Mouse (Mus musculus) midbrain, embryonic 12.5 days (tissue): Measurements from ENCODE around the gene Pgpep1. TPM values are rescaled to one million over a fixed set of nuclear protein-coding genes. Genes with fewer than 3 reads are reported as not detected.

ENCODE experiments used
- ATAC-seq: fragments of 200-750 bp; cut with Nextera tagmentation; 2 replicates; pipeline ENCODE4 v1.8.0; 2017; ENCODE audit warnings: low read depth, moderate TSS enrichment, moderate library complexity; ENCODE audit not compliant: low FRiP score
- H3K27ac ChIP-seq: fragments of 300-500 bp; sonication (generic); replicated peaks from 2 replicates; pipeline ENCODE4 v1.5.1; 2016; ENCODE audit warnings: mild to moderate bottlenecking
- H3K27me3 ChIP-seq: fragments of 300-500 bp; sonication (generic); 2 replicates; pipeline ENCODE4 v1.6.1; 2016; ENCODE audit warnings: mild to moderate bottlenecking
- H3K36me3 ChIP-seq: fragments of 300-500 bp; sonication (generic); 2 replicates; pipeline ENCODE4 v1.6.1; 2016
- H3K4me1 ChIP-seq: fragments of 300-500 bp; sonication (generic); 2 replicates; pipeline ENCODE4 v1.6.1; 2016
- H3K4me2 ChIP-seq: fragments of 300-500 bp; sonication (generic); replicated peaks from 2 replicates; pipeline ENCODE4 v1.6.1; 2016; ENCODE audit warnings: mild to moderate bottlenecking, moderate library complexity
- H3K4me3 ChIP-seq: fragments of 300-500 bp; sonication (generic); 2 replicates; pipeline ENCODE4 v1.5.1; 2016; ENCODE audit warnings: mild to moderate bottlenecking
- H3K9ac ChIP-seq: fragments of 300-500 bp; sonication (generic); replicated peaks from 2 replicates; pipeline ENCODE4 v1.6.1; 2016; ENCODE audit warnings: mild to moderate bottlenecking, moderate library complexity
- H3K9me3 ChIP-seq: fragments of 300-500 bp; sonication (generic); 2 replicates; pipeline ENCODE4 v1.6.1; 2016; ENCODE audit warnings: mild to moderate bottlenecking
- WGBS: fragments of 180-500 bp; shearing (Covaris S2); methylation state at CpG from one replicate; pipeline ENCODE4 v1.1.7; 2016; 5-methylcytosine and 5-hydroxymethylcytosine counted together
- polyA plus RNA-seq: library from polyadenylated mRNA; unstranded; fragments of >200 nt; fragmentation: Nextera tagmentation; extraction: Ambion mirVana; gene quantifications from 2 replicates; pipeline ENCODE4 v1.2.1, GENCODE M21; 2016

Gene Pgpep1
- polyA plus RNA-seq, 1 experiment from 2014 or later: 93.7 TPM

DNA sequence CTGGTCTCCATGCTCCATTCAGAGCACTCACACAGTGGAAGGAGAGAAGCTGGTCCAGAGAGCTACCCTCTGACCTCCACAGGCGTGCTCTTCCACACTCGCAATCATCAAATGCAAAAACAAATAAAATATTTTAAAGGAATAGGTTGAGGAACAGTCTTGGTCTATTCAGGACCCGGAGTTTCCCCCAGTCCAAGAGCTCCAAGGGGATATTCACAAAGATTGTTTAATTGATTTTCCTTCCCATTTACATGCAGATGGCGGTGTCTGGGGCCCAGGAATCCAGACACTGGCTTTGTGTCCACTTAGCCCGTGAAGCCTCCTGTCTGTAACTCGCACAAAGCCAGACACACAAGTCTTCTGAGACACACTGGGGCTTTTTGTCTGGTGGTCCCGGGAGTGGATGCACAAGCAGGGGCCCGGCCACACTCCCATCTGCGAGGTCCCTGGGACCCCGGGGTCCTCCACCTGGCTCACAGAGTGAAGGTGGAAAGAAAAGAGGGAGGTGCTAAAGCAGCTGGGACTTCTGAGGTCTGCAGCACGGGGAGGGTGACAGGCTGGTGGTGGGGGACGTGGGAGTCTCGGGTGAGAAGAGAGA, 3.9 kb downstream of the Pgpep1 start:
- Histone ChIP-seq H3K4me3 (no peak overlapping the region), H3K4me2 (peak overlapping the region; percentile 30; the same call in 1 of the 2 replicates), H3K9me3 (no peaks in the 10 kb centered on the region), H3K27ac (peak overlapping the region; percentile 96), H3K27me3 (no peaks in the 10 kb centered on the region), H3K36me3 (peaks cover 20% of the 10 kb centered on the region), H3K9ac (peak overlapping the region; percentile 28; the same call in 1 of the 2 replicates), H3K4me1 (peaks cover 61% of the 10 kb centered on the region)
- WGBS: 20% methylated on average over 13 of the region's 13 CpGs
- ATAC-seq: peak; percentile 52

DNA sequence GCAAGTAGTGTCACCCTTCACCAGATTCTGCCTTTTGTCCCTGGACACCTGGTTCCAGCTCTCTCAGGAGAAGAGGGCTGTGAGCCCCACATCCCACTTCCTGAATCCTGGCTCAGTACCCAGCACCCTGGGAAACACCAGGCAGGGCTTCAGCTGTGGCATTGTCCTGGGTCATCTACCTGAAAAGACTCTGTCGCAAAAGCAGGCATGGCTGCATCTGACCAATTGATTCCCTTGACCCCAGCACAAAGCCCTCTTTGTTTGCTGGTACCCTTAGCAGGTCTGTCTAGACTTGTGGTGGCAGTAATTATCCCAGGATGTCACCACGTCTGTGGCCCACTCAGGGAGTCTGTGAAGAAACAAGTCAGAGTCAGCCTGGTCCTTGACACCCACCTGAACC, 4.7 kb downstream of the Pgpep1 start:
- no peak for ATAC-seq
- H3K9ac ChIP-seq: no peak overlapping the region
- 9% methylated on average over 2 of the region's 2 CpGs for WGBS
- H3K4me3 ChIP-seq: no peak overlapping the region
- no peaks in the 10 kb centered on the region for H3K9me3 ChIP-seq
- H3K36me3 ChIP-seq: peaks cover 28% of the 10 kb centered on the region
- H3K4me2 ChIP-seq: no peak overlapping the region; the same call in 1 of the 2 replicates
- H3K27ac ChIP-seq: peak overlapping the region; percentile 96
- H3K27me3 ChIP-seq: no peaks in the 10 kb centered on the region
- peaks cover 60% of the 10 kb centered on the region for H3K4me1 ChIP-seq

- H3K36me3 ChIP-seq: peaks cover 39% of the 10 kb centered on the region
Measured at GRCm38 (mm10) chr8:70654121-70654520, 6.1 kb downstream of the Pgpep1 start.

DNA sequence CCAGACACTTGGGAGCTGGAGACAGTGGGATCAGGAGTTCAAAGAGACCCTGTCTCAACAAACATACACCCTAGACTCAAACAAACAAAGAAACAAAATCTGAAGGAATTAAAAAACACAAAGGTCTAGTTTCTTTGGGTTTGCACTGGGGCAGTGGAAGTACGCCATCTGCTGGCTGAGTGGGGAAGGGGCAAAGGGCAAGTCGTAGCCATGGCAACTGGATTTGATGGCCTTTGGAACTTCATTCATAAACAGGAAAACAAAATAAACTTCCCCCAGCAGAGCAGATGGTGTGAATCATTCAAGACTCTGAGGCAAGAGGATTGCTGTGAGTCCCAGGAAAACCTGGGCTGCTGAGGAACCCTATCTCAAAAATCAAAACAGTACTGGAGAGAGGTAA, 7.0 kb downstream of the Pgpep1 start:
- H3K36me3 ChIP-seq: peaks cover 39% of the 10 kb centered on the region
- 47% methylated on average over 2 of the region's 2 CpGs for WGBS
- no peak for ATAC-seq
- H3K27ac ChIP-seq: peak overlapping the region; percentile 25; the same call in 1 of the 2 replicates
- no peaks in the 10 kb centered on the region for H3K9me3 ChIP-seq
- no peak overlapping the region for H3K4me2 ChIP-seq
- H3K4me3 ChIP-seq: no peak overlapping the region
- no peaks in the 10 kb centered on the region for H3K27me3 ChIP-seq
- H3K9ac ChIP-seq: no peak overlapping the region
- peaks cover 56% of the 10 kb centered on the region for H3K4me1 ChIP-seq

More at GRCm38 (mm10) chr8:70654121-70654520, 6.1 kb downstream of the Pgpep1 start:
- no peaks in the 10 kb centered on the region for H3K9me3 ChIP-seq
- H3K4me1 ChIP-seq: peaks cover 60% of the 10 kb centered on the region
- H3K9ac ChIP-seq: no peak overlapping the region
- no peaks in the 10 kb centered on the region for H3K27me3 ChIP-seq
- H3K27ac ChIP-seq: 0 out of 2 replicates have a peak overlapping the region, but pooled peaks have one; percentile 11
- ATAC-seq: no peak
- no peak overlapping the region for H3K4me3 ChIP-seq
- WGBS: 62% methylated on average over 1 of the region's 1 CpGs
- H3K4me2 ChIP-seq: no peak overlapping the region

DNA sequence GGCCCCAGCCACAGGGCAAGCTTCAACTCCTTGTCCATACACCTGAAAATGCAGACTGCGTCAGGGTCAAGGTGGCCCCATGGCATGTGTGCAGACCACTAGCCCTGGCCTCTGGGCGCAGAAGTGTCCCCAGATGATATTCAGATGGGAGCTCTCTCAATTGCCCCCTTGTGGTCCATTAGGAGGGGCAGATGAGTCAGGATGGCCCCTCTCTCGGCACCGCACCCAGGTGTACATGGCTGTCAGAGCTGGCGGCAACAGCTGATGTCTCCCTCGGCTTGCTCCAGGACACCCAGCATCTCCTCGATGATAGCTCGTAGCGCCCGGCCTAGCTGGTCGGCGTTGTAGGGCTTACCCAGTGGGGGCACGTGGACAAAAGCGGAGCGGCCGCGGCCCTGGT, 9.8 kb downstream of the Pgpep1 start:
- no peak for ATAC-seq
- Histone ChIP-seq H3K27me3 (no peaks in the 10 kb centered on the region), H3K4me2 (no peak overlapping the region), H3K4me1 (peaks cover 37% of the 10 kb centered on the region), H3K9me3 (no peaks in the 10 kb centered on the region), H3K36me3 (peaks cover 39% of the 10 kb centered on the region), H3K27ac (0 out of 2 replicates have a peak overlapping the region, but pooled peaks have one; percentile 6), H3K4me3 (no peak overlapping the region), H3K9ac (no peak overlapping the region)
- WGBS: 93% methylated on average over 17 of the region's 17 CpGs

- Histone ChIP-seq H3K4me2 (no peak overlapping the region), H3K36me3 (peaks cover 35% of the 10 kb centered on the region), H3K9ac (no peak overlapping the region), H3K27ac (peak overlapping the region; percentile 66), H3K27me3 (no peaks in the 10 kb centered on the region), H3K4me1 (peaks cover 31% of the 10 kb centered on the region), H3K9me3 (no peaks in the 10 kb centered on the region), H3K4me3 (no peak overlapping the region)
- ATAC-seq: peak; percentile 53
- WGBS: 75% methylated on average over 4 of the region's 4 CpGs
Measured at GRCm38 (mm10) chr8:70649324-70649723, 10.9 kb downstream of the Pgpep1 start.

GRCm38 (mm10) chr8:70648921-70649320, 11.3 kb downstream of the Pgpep1 start:
- Histone ChIP-seq H3K36me3 (peaks cover 35% of the 10 kb centered on the region), H3K27me3 (no peaks in the 10 kb centered on the region), H3K9me3 (no peaks in the 10 kb centered on the region), H3K4me1 (peaks cover 31% of the 10 kb centered on the region), H3K4me3 (no peak overlapping the region), H3K9ac (no peak overlapping the region), H3K4me2 (no peak overlapping the region), H3K27ac (peak overlapping the region; percentile 66)
- WGBS: 62% methylated on average over 3 of the region's 3 CpGs
- no peak for ATAC-seq

DNA sequence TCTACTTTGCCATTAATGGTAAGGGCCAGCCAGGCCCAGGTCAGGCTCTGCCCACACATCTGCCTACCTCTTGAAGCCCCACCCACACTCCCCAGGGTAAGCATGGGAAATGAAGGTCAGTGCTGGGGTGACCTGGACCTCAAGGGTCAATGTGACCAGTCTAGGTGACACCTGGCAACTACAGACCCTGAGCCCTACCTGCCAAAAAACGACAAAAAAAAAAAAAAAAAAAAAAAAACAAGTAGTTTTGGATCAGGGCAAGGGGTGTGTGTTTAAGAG, 12.1 kb downstream of the Pgpep1 start:
- Histone ChIP-seq H3K9me3 (no peaks in the 10 kb centered on the region), H3K27ac (peak overlapping the region; percentile 66; the same call in 1 of the 2 replicates), H3K4me2 (no peak overlapping the region), H3K36me3 (peaks cover 35% of the 10 kb centered on the region), H3K4me1 (peaks cover 27% of the 10 kb centered on the region), H3K9ac (no peak overlapping the region), H3K27me3 (no peaks in the 10 kb centered on the region), H3K4me3 (no peak overlapping the region)
- 55% methylated on average over 1 of the region's 1 CpGs for WGBS
- ATAC-seq: no peak

DNA sequence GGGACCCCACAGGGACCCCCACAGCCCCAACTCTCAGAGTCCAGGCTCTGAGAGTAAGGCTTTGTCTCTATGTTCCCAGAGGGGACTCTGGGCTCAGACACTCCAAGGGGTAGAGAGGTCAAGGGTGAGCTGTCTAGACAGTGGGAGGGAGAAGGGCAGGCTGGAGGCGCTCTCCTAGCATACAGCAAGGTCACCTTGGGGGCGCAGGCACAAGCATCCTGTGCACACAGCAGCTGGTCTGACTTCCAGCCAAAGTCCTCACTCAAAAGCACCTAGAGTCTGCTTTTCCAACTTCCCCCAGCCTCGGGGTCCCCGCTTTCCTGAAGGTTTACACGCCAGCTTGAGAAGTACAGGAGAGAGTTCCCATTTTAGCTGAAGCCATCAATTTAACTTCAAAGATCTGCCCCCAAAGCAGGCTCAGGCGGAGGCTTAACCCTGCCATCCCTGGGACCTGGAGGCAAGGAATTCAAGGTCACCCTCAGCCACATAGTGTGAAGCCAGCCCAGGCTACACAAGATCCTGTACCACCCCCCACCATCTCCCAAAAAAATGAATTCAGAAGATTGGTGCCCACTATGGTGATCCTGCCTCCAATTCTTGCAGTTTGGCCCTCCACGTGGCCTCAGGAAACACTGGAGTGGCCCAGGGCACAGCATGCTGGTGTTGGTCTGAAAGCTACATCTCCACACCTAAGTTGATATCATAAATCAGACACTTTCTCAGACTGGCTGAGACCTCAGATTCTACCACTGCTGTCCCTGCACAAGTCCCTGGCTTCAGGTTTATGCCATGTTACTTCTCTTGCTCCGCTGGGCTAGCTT, 12.6 kb downstream of the Pgpep1 start:
- no peaks in the 10 kb centered on the region for H3K27me3 ChIP-seq
- 58% methylated on average over 8 of the region's 8 CpGs for WGBS
- no peaks in the 10 kb centered on the region for H3K9me3 ChIP-seq
- H3K27ac ChIP-seq: peak overlapping the region; percentile 61
- peaks cover 31% of the 10 kb centered on the region for H3K36me3 ChIP-seq
- H3K4me1 ChIP-seq: peaks cover 24% of the 10 kb centered on the region
- no peak overlapping the region for H3K4me2 ChIP-seq
- H3K4me3 ChIP-seq: no peak overlapping the region
- no peak for ATAC-seq
- 0 out of 2 replicates have a peak overlapping the region, but pooled peaks have one; percentile 24 for H3K9ac ChIP-seq

DNA sequence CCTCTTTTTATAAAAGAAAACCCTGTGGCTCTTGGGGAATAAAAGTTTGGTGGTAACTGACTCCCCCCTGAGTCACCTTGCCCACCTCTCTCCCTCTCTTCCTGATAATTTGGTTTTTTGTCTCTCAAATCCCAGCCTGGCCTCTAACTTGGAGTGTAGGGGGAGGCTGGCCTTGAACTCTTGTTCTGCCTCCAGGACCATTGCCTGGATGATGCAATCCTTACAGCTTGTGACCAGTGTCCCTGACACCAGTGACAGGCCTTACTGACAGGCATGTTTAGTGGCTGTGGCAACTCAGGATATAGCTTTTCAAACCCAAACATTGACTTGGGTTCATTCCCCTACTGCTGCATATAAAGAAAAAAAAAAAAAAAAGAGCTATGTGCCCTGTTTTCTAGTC, 13.4 kb downstream of the Pgpep1 start:
- Histone ChIP-seq H3K27ac (peak overlapping the region; percentile 61), H3K27me3 (no peaks in the 10 kb centered on the region), H3K9me3 (no peaks in the 10 kb centered on the region), H3K36me3 (peaks cover 24% of the 10 kb centered on the region), H3K4me1 (peaks cover 24% of the 10 kb centered on the region), H3K9ac (no peak overlapping the region), H3K4me3 (no peak overlapping the region), H3K4me2 (no peak overlapping the region)
- ATAC-seq: no peak

- H3K9ac ChIP-seq: no peak overlapping the region
- H3K4me2 ChIP-seq: no peak overlapping the region
- 75% methylated on average over 6 of the region's 6 CpGs for WGBS
- H3K9me3 ChIP-seq: no peaks in the 10 kb centered on the region
- ATAC-seq: no peak
- no peaks in the 10 kb centered on the region for H3K27me3 ChIP-seq
- peak overlapping the region; percentile 8 for H3K27ac ChIP-seq
- H3K4me1 ChIP-seq: peaks cover 24% of the 10 kb centered on the region
- H3K4me3 ChIP-seq: no peak overlapping the region
- H3K36me3 ChIP-seq: peaks cover 20% of the 10 kb centered on the region
Measured at GRCm38 (mm10) chr8:70646369-70646768, 13.8 kb downstream of the Pgpep1 start.

- H3K4me3 ChIP-seq: no peak overlapping the region
- H3K9me3 ChIP-seq: no peaks in the 10 kb centered on the region
- H3K4me2 ChIP-seq: no peak overlapping the region
- 68% methylated on average over 17 of the region's 17 CpGs for WGBS
- peak overlapping the region; percentile 8; the same call in 1 of the 2 replicates for H3K9ac ChIP-seq
- no peak for ATAC-seq
- H3K4me1 ChIP-seq: peaks cover 24% of the 10 kb centered on the region
- peaks cover 13% of the 10 kb centered on the region for H3K36me3 ChIP-seq
- H3K27me3 ChIP-seq: no peaks in the 10 kb centered on the region
- peak overlapping the region; percentile 8; the same call in 1 of the 2 replicates for H3K27ac ChIP-seq
Measured at GRCm38 (mm10) chr8:70645501-70646224, 14.5 kb downstream of the Pgpep1 start.
